Mouse (Mus musculus) CH12.LX (cell line): ENCODE data around the gene Sugp1. TPM values are rescaled to one million over a fixed set of nuclear protein-coding genes. Genes with fewer than 3 reads are reported as not detected.

ENCODE experiments used
- DNase-seq: peaks from one replicate; pipeline ENCODE4 v3.0.0-alpha.2; 2013; ENCODE audit errors: extremely low read depth
- H3K27ac ChIP-seq: 2 replicates; pipeline ENCODE4 v1.5.1; 2012; ENCODE audit warnings: low read depth, mild to moderate bottlenecking, control low read depth, moderate library complexity; ENCODE audit not compliant: insufficient read depth
- H3K27me3 ChIP-seq: replicated peaks from 2 replicates; pipeline ENCODE3; 2012; ENCODE audit warnings: inconsistent platforms
- H3K36me3 ChIP-seq, 2 experiments: replicated peaks in 1 of 2; 2 replicates each; pipeline versions ENCODE3 to v1.6.1; 2012; ENCODE audit warnings: inconsistent platforms in 1 of 2, low read length in 1 of 2, mild to moderate bottlenecking in 1 of 2, mixed read lengths in 1 of 2, moderate library complexity in 1 of 2; ENCODE audit not compliant: control insufficient read depth in 1 of 2, insufficient read depth in 1 of 2
- H3K4me1 ChIP-seq, 2 experiments: 2 replicates each; pipeline ENCODE4 v1.6.1; 2012; ENCODE audit warnings: inconsistent platforms in 1 of 2, moderate library complexity in 1 of 2; ENCODE audit not compliant: insufficient read depth in 2 of 2, control insufficient read depth in 1 of 2
- H3K4me2 ChIP-seq: 2 replicates; pipeline ENCODE4 v1.6.1; 2012; ENCODE audit warnings: low read depth, mild to moderate bottlenecking, control low read depth; ENCODE audit not compliant: poor library complexity, insufficient read depth, severe bottlenecking
- H3K4me3 ChIP-seq, 3 experiments: fragments of 150-350 bp in 1 of 3; sonication (generic) in 1 of 3; replicated peaks in 1 of 3; 2 replicates each; pipeline versions ENCODE3 to v1.5.1; 2011 to 2012; ENCODE audit warnings: low read depth in 2 of 3, low read length in 2 of 3, mild to moderate bottlenecking in 2 of 3, moderate library complexity in 2 of 3, control low read depth in 1 of 3, improper control_type of control experiment in 1 of 3, inconsistent platforms in 1 of 3, mixed read lengths in 1 of 3; ENCODE audit not compliant: poor library complexity in 1 of 3
- H3K79me2 ChIP-seq: replicated peaks from 2 replicates; pipeline ENCODE4 v1.6.1; 2012; ENCODE audit warnings: mild to moderate bottlenecking, moderate library complexity; ENCODE audit not compliant: control insufficient read depth, poor library complexity, insufficient read depth, severe bottlenecking; ENCODE audit errors: extremely low read depth
- H3K9ac ChIP-seq: 2 replicates; pipeline ENCODE4 v1.6.1; 2012; ENCODE audit warnings: low read depth, mild to moderate bottlenecking, control low read depth, moderate library complexity; ENCODE audit not compliant: insufficient read depth
- H3K9me3 ChIP-seq: replicated peaks from 2 replicates; pipeline ENCODE3; 2012; ENCODE audit warnings: low read length, inconsistent platforms, mixed read lengths
- BHLHE40 ChIP-seq: IDR thresholded peaks from 2 replicates; pipeline ENCODE4 v1.6.1; 2011; ENCODE audit warnings: mild to moderate bottlenecking, low read depth, low read length, improper control_type of control experiment
- E2F4 ChIP-seq: IDR thresholded peaks from 2 replicates; pipeline ENCODE4 v1.6.1; 2011; ENCODE audit warnings: low read depth, low read length, improper control_type of control experiment; ENCODE audit not compliant: insufficient replicate concordance
- EP300 ChIP-seq: IDR thresholded peaks from 2 replicates; pipeline ENCODE4 v1.6.1; 2011; ENCODE audit warnings: low read length, improper control_type of control experiment
- ETS1 ChIP-seq: conservative IDR thresholded peaks from 2 replicates; pipeline ENCODE4 v1.6.1; 2012; ENCODE audit warnings: low read depth, mild to moderate bottlenecking, inconsistent platforms, low read length, improper control_type of control experiment, moderate library complexity
- IRF4 ChIP-seq: IDR thresholded peaks from 2 replicates; pipeline ENCODE4 v1.6.1; 2014; ENCODE audit warnings: low read depth, mild to moderate bottlenecking, inconsistent platforms, low read length, improper control_type of control experiment
- JUN ChIP-seq: IDR thresholded peaks from 2 replicates; pipeline ENCODE4 v1.6.1; 2011; ENCODE audit warnings: low read depth, mild to moderate bottlenecking, low read length, improper control_type of control experiment, moderate library complexity; ENCODE audit not compliant: insufficient read depth
- JUND ChIP-seq: conservative IDR thresholded peaks from 2 replicates; pipeline ENCODE4 v1.6.1; 2011; ENCODE audit warnings: low read depth, low read length, improper control_type of control experiment
- NRF1 ChIP-seq: IDR thresholded peaks from 2 replicates; pipeline ENCODE4 v1.6.1; 2014; ENCODE audit warnings: low read depth, mild to moderate bottlenecking, inconsistent platforms, low read length, improper control_type of control experiment, moderate library complexity
- PAX5 ChIP-seq: IDR thresholded peaks from 2 replicates; pipeline ENCODE4 v1.6.1; 2012; ENCODE audit warnings: low read length, inconsistent platforms, mixed read lengths
- POLR2AphosphoS2 ChIP-seq: IDR thresholded peaks from 2 replicates; pipeline ENCODE4 v1.6.1; 2011; ENCODE audit warnings: low read depth, low read length, improper control_type of control experiment
- RAD21 ChIP-seq: IDR thresholded peaks from 2 replicates; pipeline ENCODE4 v1.6.1; 2011; ENCODE audit warnings: low read depth, mild to moderate bottlenecking, low read length, improper control_type of control experiment, moderate library complexity
- SIN3A ChIP-seq: IDR thresholded peaks from 2 replicates; pipeline ENCODE4 v1.6.1; 2012; ENCODE audit warnings: low read length, improper control_type of control experiment, inconsistent platforms
- TCF12 ChIP-seq: IDR thresholded peaks from 2 replicates; pipeline ENCODE4 v1.6.1; 2014; ENCODE audit warnings: low read depth, mild to moderate bottlenecking, inconsistent platforms, low read length, improper control_type of control experiment
- UBTF ChIP-seq: IDR thresholded peaks from 2 replicates; pipeline ENCODE4 v1.6.1; 2012; ENCODE audit warnings: low read depth, mild to moderate bottlenecking, inconsistent platforms, low read length, improper control_type of control experiment, moderate library complexity
- ZC3H11A ChIP-seq: IDR thresholded peaks from 2 replicates; pipeline ENCODE4 v1.6.1; 2012; ENCODE audit warnings: low read depth, mild to moderate bottlenecking, inconsistent platforms, low read length, improper control_type of control experiment
- ZKSCAN1 ChIP-seq: IDR thresholded peaks from 2 replicates; pipeline ENCODE4 v1.6.1; 2012; ENCODE audit warnings: low read depth, inconsistent platforms, low read length, improper control_type of control experiment, borderline replicate concordance
- ZNF384 ChIP-seq: IDR thresholded peaks from 2 replicates; pipeline ENCODE4 v1.6.1; 2012; ENCODE audit warnings: low read depth, low read length, improper control_type of control experiment, inconsistent platforms
- dilution Hi-C: fragments of 300-500 bp; cut with MboI; formaldehyde crosslinking; loops from 2 replicates; pipeline ENCODE4 v1.14.3; 2020; ENCODE audit warnings: low sequenced_read_pairs; ENCODE audit not compliant: extremely low pct_unique_long_range_greater_than_20kb, extremely low pct_ligation_motif_present
- in situ Hi-C: fragments of 300-500 bp; cut with MboI; formaldehyde crosslinking; loops from 3 replicates; pipeline ENCODE4 v1.14.3; 2019; ENCODE audit warnings: low sequenced_read_pairs, low pct_ligation_motif_present, low pct_unique_long_range_greater_than_20kb, mixed read lengths
- polyA plus RNA-seq: library from polyadenylated mRNA; unstranded; fragments of >175 nt; gene quantifications from 2 replicates; pipeline ENCODE4 v1.2.1, GENCODE M21; 2012; ENCODE audit warnings: low read depth; ENCODE audit not compliant: insufficient read length
- total RNA-seq, 2 experiments: library from RNA; depleted of rRNA; stranded (reverse); fragments of 300-350 nt in 1 of 2; fragments of >200 nt in 1 of 2; gene quantifications; 2 replicates each; pipeline ENCODE4 v1.2.3; 2012 to 2014

Gene Sugp1
- total and polyA plus RNA-seq, 3 experiments = 5.3 to 43.9 (median 21.8) TPM

DNA sequence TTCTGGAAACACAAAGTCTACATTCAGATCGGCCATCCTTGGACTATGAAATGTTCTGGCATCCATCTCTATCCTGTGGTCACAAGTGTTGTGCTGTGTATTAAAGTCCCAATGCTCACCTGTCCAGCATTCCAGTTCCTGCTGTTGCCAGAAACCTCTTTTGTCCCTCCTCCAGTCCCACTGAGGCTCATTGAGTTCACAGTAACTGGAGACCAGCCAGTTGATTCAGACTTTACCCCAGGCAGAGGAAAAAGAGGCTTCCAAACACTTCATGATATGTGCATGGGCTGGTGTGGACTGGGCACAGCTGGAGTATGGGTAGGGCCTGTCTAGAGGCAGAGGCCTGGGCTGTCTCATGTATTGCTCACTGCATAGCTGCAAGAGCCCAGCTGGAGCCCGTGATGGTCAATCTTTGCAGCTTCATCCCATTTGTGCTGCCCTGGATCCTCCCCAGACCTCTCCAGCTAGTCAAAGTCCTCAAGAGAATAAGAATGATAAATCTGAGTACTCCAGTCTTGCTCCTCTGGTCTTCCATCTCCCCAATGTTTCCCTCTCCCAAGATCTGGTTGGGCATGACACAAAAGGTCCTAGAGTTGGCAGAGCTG lies 29.3 kb downstream of the Sugp1 start:
- H3K27ac ChIP-seq = no peak overlapping the region
- H3K79me2 ChIP-seq = no peaks in the 10 kb centered on the region
- TF ChIP-seq ZNF384 (no peak), UBTF (no peak), TCF12 (no peak), ETS1 (no peak), PAX5 (no peak), BHLHE40 (no peak), RAD21 (no peak), NRF1 (no peak), POLR2AphosphoS2 (no peak), ZC3H11A (no peak), EP300 (no peak), JUND (no peak), ZKSCAN1 (no peak), JUN (no peak), IRF4 (no peak), E2F4 (no peak)
- H3K9ac ChIP-seq = no peak overlapping the region
- no peak overlapping the region for H3K4me3 ChIP-seq
- H3K4me2 ChIP-seq = no peak overlapping the region
- no peak for DNase-seq
- dilution Hi-C loops (no loop called here), in situ Hi-C loops (no loop called here)
- no peaks in the 10 kb centered on the region for H3K9me3 ChIP-seq
- H3K36me3 ChIP-seq = peaks cover 49 to 81% of the 10 kb centered on the region in 2 experiments
- H3K4me1 ChIP-seq = no peaks in the 10 kb centered on the region
- H3K27me3 ChIP-seq = no peaks in the 10 kb centered on the region

DNA sequence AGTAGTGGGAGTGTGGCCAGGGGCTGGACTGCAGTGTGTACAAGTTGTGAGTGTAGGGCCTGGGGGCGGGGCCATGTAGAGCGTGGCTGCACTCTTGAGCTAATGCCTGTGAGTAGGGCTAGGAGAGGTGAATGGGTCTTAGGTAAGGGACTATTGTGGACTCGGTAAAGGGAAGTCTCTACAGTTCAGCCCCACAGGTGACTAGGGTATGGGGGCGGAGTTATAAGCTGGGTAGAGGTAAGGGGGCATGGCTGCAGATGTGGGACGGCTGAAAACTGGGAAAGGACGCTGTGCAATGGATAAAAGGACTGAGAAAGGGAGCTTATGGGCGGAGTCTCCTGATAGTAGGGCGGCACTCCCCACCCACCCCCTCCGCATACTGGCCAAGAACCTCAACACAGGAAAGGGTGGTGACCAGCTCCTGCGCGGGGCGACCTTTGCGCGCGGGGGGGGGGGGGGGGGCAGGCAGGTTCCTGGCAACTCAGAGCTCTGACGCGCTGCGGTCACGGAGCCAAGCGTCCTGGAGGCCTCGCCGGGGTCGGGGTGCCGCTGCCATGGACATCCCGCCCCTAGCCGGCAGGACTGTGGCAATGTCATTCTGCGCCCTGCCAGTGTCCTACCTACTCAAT lies 29.9 kb downstream of the Sugp1 start, which contains the start of gene Tm6sf2:
Tm6sf2 (plus strand) TSS at position 484 of the 629 bp plus-strand sequence.
- Histone ChIP-seq H3K9me3 (no peaks in the 10 kb centered on the region), H3K27ac (no peak within 1 kb of the TSS), H3K4me2 (no peak within 1 kb of the TSS), H3K9ac (no peak within 1 kb of the TSS), H3K4me1 (no peaks in the 10 kb centered on the region), H3K36me3 (peaks cover 52 to 82% of the 10 kb centered on the region in 2 experiments), H3K4me3 (no peak within 1 kb of the TSS), H3K27me3 (no peaks in the 10 kb centered on the region), H3K79me2 (no peaks in the 10 kb centered on the region)
- in situ Hi-C loops = no loop called here
- dilution Hi-C loops = no loop called here
- DNase-seq = no peak
- TF ChIP-seq SIN3A = no peak
- TF ChIP-seq, all 38 proteins: peak for 0
